Mouse (Mus musculus): ENCODE measurements at regions not wholly inside any gene's neighbourhood (a gene's known extent, or its start where the extent isn't known, plus 50 kb on each side); places are given as distances from the start of the nearest gene placed in this dataset.

DNA sequence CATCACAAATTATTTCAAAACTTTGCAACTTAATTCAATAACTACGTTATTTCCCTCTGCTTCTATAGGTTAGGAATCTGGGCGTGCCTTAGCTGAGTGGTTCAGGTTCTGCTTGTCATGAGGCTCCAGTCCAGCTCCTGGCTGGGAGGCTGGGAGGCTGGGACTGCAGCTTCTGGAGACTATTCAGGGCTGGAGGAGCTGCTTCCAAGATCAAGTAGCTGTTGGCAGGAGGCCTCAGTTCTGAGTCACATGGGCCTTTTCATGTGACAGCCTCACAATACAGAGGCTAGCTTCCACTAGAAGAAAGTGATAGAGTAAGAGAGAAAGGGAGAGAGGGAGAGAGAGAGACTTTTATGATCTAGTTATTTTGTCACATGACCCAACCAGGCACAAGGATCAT lies 84.3 kb upstream of the Tsc22d2 start:
- H3K4me3 ChIP-seq, result no peak overlapping the region
- intact Hi-C loops (cut with DNase I), result loop anchor here (5.0 to 10.0 kb wide), 2 partner anchors 42 to 165 kb away; no protein-coding TSS in a partner anchor
- no peaks in the 10 kb centered on the region for H3K36me3 ChIP-seq (ENCODE audit: control insufficient read depth, insufficient read depth, low read length)
- no peaks in the 10 kb centered on the region for H3K79me2 ChIP-seq (replicated peaks; ENCODE audit: control insufficient read depth, insufficient read depth, low read length)
- no peak for TF ChIP-seq EP300 (IDR thresholded peaks at IDR 0.05; ENCODE audit: insufficient read depth, low read depth, low read length)
- TF ChIP-seq CTCF (IDR thresholded peaks at IDR 0.05), result no peak
- no peak for TF ChIP-seq POLR2A (IDR thresholded peaks at IDR 0.05; ENCODE audit: insufficient read depth, low read depth, low read length)
- DNase-seq, result peak; percentile 72 to 82
- H3K27me3 ChIP-seq (ENCODE audit: control insufficient read depth, insufficient read depth, low read length), result no peaks in the 10 kb centered on the region
- no peak overlapping the region for H3K9ac ChIP-seq (ENCODE audit: low read depth, low read length)
- H3K4me1 ChIP-seq (ENCODE audit: control insufficient read depth, insufficient read depth, low read length), result no peaks in the 10 kb centered on the region
- 53% methylated on average over 2 of the region's 2 CpGs for WGBS
- H3K27ac ChIP-seq, result peak overlapping the region; percentile 2; the same call in 1 of the 2 replicates

- no peak overlapping the region for H3K27ac ChIP-seq
- DNase-seq, result no peak
- H3K79me2 ChIP-seq (replicated peaks; ENCODE audit: control insufficient read depth, insufficient read depth, low read length), result no peaks in the 10 kb centered on the region
- WGBS, result 55% methylated on average over 7 of the region's 7 CpGs
- no peak overlapping the region; the same call in 1 of the 2 replicates for H3K4me3 ChIP-seq
- H3K4me1 ChIP-seq (ENCODE audit: control insufficient read depth, insufficient read depth, low read length), result no peaks in the 10 kb centered on the region
- no peak for TF ChIP-seq CTCF (IDR thresholded peaks at IDR 0.05)
- TF ChIP-seq POLR2A (IDR thresholded peaks at IDR 0.05; ENCODE audit: insufficient read depth, low read depth, low read length), result no peak
- TF ChIP-seq EP300 (IDR thresholded peaks at IDR 0.05; ENCODE audit: insufficient read depth, low read depth, low read length), result no peak
- H3K27me3 ChIP-seq (ENCODE audit: control insufficient read depth, insufficient read depth, low read length), result no peaks in the 10 kb centered on the region
- H3K36me3 ChIP-seq (ENCODE audit: control insufficient read depth, insufficient read depth, low read length), result no peaks in the 10 kb centered on the region
- intact Hi-C loops (cut with DNase I), result loop anchor here (5.0 to 10.0 kb wide), 2 partner anchors 38 to 161 kb away; no protein-coding TSS in a partner anchor
- H3K9ac ChIP-seq (ENCODE audit: low read depth, low read length), result no peak overlapping the region
Measured at GRCm38 (mm10) chr3:58333997-58334396, 80.5 kb upstream of the Tsc22d2 start.

GRCm38 (mm10) chr3:58335277-58335676 lies 79.2 kb upstream of the Tsc22d2 start:
- intact Hi-C loops (cut with DNase I), result loop anchor here (10.0 kb wide), 1 partner anchor 160 kb away; no protein-coding TSS in a partner anchor
- no peak for TF ChIP-seq POLR2A (IDR thresholded peaks at IDR 0.05; ENCODE audit: insufficient read depth, low read depth, low read length)
- TF ChIP-seq CTCF (IDR thresholded peaks at IDR 0.05), result no peak
- TF ChIP-seq EP300 (IDR thresholded peaks at IDR 0.05; ENCODE audit: insufficient read depth, low read depth, low read length), result no peak
- Histone ChIP-seq H3K36me3 (ENCODE audit: control insufficient read depth, insufficient read depth, low read length) (no peaks in the 10 kb centered on the region), H3K4me3 (no peak overlapping the region), H3K27me3 (ENCODE audit: control insufficient read depth, insufficient read depth, low read length) (no peaks in the 10 kb centered on the region), H3K9ac (ENCODE audit: low read depth, low read length) (no peak overlapping the region), H3K79me2 (replicated peaks; ENCODE audit: control insufficient read depth, insufficient read depth, low read length) (no peaks in the 10 kb centered on the region), H3K4me1 (ENCODE audit: control insufficient read depth, insufficient read depth, low read length) (no peaks in the 10 kb centered on the region), H3K27ac (no peak overlapping the region)
- DNase-seq, result no peak
- 83% methylated on average over 6 of the region's 6 CpGs for WGBS

GRCm38 (mm10) chr3:58336135-58336534 lies 78.4 kb upstream of the Tsc22d2 start:
- DNase-seq, result no peak
- intact Hi-C loops (cut with DNase I), result loop anchor here (10.0 kb wide), 1 partner anchor 159 kb away; no protein-coding TSS in a partner anchor
- H3K79me2 ChIP-seq (replicated peaks; ENCODE audit: control insufficient read depth, insufficient read depth, low read length), result no peaks in the 10 kb centered on the region
- no peaks in the 10 kb centered on the region for H3K27me3 ChIP-seq (ENCODE audit: control insufficient read depth, insufficient read depth, low read length)
- H3K4me3 ChIP-seq, result no peak overlapping the region
- H3K4me1 ChIP-seq (ENCODE audit: control insufficient read depth, insufficient read depth, low read length), result no peaks in the 10 kb centered on the region
- TF ChIP-seq CTCF (IDR thresholded peaks at IDR 0.05) (no peak), EP300 (IDR thresholded peaks at IDR 0.05; ENCODE audit: insufficient read depth, low read depth, low read length) (no peak), POLR2A (IDR thresholded peaks at IDR 0.05; ENCODE audit: insufficient read depth, low read depth, low read length) (no peak)
- H3K9ac ChIP-seq (ENCODE audit: low read depth, low read length), result no peak overlapping the region
- WGBS, result 81% methylated on average over 5 of the region's 5 CpGs
- H3K27ac ChIP-seq, result no peak overlapping the region
- H3K36me3 ChIP-seq (ENCODE audit: control insufficient read depth, insufficient read depth, low read length), result no peaks in the 10 kb centered on the region

DNA sequence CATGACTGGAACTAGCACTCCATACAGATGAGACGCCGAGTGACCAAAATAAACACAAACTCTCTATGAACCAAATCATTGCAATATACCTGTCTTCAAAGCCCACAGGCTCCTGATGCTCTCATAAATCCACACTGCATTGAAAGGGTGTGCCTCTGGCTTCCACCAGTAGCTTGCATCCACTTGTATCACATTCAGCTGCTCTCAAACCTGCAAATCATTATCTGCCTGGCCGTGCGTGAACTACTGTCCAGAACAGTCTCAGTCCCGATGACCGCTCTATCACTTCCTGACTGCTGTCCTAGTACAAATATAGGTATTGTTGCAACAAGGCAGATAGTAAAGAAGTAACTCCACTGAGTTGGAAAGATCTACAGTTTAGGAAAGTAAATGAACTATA lies 77.9 kb upstream of the Tsc22d2 start:
- intact Hi-C loops (cut with DNase I), result loop anchor here (10.0 kb wide), 1 partner anchor 158 kb away; no protein-coding TSS in a partner anchor
- Histone ChIP-seq H3K27ac (no peak overlapping the region), H3K79me2 (replicated peaks; ENCODE audit: control insufficient read depth, insufficient read depth, low read length) (no peaks in the 10 kb centered on the region), H3K4me1 (ENCODE audit: control insufficient read depth, insufficient read depth, low read length) (no peaks in the 10 kb centered on the region), H3K27me3 (ENCODE audit: control insufficient read depth, insufficient read depth, low read length) (no peaks in the 10 kb centered on the region), H3K36me3 (ENCODE audit: control insufficient read depth, insufficient read depth, low read length) (no peaks in the 10 kb centered on the region), H3K9ac (ENCODE audit: low read depth, low read length) (no peak overlapping the region), H3K4me3 (no peak overlapping the region)
- 66% methylated on average over 6 of the region's 6 CpGs for WGBS
- TF ChIP-seq EP300 (IDR thresholded peaks at IDR 0.05; ENCODE audit: insufficient read depth, low read depth, low read length) (no peak), CTCF (IDR thresholded peaks at IDR 0.05) (no peak), POLR2A (IDR thresholded peaks at IDR 0.05; ENCODE audit: insufficient read depth, low read depth, low read length) (no peak)
- no peak for DNase-seq

GRCm38 (mm10) chr3:58338976-58339375 lies 75.5 kb upstream of the Tsc22d2 start:
- Histone ChIP-seq H3K79me2 (replicated peaks; ENCODE audit: control insufficient read depth, insufficient read depth, low read length) (no peaks in the 10 kb centered on the region), H3K36me3 (ENCODE audit: control insufficient read depth, insufficient read depth, low read length) (no peaks in the 10 kb centered on the region), H3K4me1 (ENCODE audit: control insufficient read depth, insufficient read depth, low read length) (peaks cover 1% of the 10 kb centered on the region; the same call in 1 of the 2 replicates), H3K27ac (no peak overlapping the region), H3K9ac (ENCODE audit: low read depth, low read length) (no peak overlapping the region), H3K4me3 (no peak overlapping the region), H3K27me3 (ENCODE audit: control insufficient read depth, insufficient read depth, low read length) (no peaks in the 10 kb centered on the region)
- intact Hi-C loops (cut with DNase I), result loop anchor here (10.0 kb wide), 1 partner anchor 156 kb away; no protein-coding TSS in a partner anchor
- TF ChIP-seq POLR2A (IDR thresholded peaks at IDR 0.05; ENCODE audit: insufficient read depth, low read depth, low read length), result no peak
- TF ChIP-seq CTCF (IDR thresholded peaks at IDR 0.05), result no peak
- no peak for TF ChIP-seq EP300 (IDR thresholded peaks at IDR 0.05; ENCODE audit: insufficient read depth, low read depth, low read length)
- DNase-seq, result no peak
- WGBS, result 74% methylated on average over 7 of the region's 7 CpGs
